Mouse (Mus musculus) Muller cell, postnatal 12 days (primary cell): ENCODE data around the gene Cnih4.

Experiments used
- DNase-seq: peaks from one replicate; pipeline ENCODE4 v3.0.0-alpha.2; 2015; ENCODE audit errors: inconsistent ontology term

The Cnih4 gene

DNA sequence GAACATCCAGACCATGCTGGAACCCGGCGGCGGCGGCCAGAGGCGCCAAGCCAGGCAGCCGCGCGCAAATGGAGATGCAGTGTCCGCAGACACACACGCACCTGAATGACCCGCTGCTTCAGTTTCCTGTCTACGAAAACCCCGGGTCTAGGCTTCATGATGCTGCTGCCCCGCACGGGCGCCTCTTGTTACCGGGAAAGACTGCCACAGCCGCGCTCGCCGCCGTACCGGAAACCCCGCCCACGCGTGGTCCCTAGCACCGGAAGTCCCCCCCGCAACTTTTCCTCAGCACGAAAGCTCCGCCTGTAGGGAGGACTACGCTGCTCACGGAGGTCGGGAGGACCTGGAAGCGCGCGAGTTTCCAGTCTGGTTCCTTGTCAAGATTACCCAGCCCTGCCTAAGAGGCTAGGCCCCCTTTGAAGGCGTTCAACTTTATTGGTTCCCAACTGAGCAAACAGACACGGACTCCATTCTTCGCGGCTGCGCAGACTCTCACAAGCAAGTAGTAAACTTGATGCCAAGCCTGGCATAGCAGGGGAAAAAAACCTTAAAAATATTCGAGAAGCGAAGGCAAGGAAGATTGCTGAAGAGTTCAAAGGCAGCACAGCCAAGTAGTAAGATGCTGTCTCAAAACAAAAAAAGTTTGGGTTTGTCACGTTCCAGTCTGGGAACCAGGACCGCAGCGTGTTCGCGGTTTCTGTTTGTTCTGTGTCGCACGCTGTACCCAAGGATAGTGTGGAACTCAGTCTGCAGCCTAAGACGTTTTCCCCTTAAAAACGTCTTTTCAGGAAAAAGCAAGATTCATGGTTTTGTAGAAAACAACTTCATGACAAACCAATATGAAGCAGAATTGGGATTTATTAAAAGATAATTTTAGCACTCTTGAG, at the start of gene Cnih4, which contains the start of gene Nvl:
Cnih4 (plus strand) TSS at position 744 of the 887 bp plus-strand sequence.
Nvl (minus strand) TSS at position 255 of the 887 bp plus-strand sequence.
- DNase-seq: peak; percentile 96

DNA sequence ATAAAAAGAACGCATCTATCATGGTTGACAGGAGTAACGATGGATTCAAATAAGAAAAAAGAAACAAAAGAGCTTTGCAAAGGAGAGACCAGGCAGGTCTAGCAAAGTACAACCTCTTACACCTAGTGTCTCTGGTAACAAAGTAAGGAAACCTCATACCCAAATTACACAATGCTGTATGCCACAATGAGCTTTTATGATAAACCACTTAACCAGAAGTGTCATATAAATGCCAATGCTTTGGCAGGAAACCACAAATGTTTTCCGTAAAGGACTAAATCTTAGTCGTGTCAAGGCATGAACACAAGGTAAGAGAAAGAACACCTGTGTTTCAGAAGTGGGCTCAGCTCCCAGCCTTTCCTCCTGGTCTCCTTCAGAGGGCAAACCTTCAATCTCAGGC, 27.4 kb upstream of the Cnih4 start:
- no peak for DNase-seq

DNA sequence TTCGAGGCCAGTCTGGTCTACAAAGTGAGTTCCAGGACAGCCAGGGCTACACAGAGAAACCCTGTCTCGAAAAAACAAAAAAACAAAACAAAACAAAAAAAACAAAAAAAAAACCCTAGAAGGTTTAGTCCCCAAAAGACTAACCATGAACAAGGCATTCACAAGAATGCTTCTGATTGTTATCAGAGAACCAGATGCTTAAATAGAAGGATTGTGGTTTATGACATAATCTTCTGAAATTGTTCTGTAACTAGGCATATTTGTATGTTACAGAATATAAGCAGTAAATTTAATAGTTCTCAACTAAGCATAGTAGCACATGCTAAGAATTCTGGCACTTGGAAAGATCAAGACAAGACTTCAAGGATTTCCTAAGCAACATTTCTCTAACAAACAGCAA, 20.3 kb upstream of the Cnih4 start:
- no peak for DNase-seq

DNA sequence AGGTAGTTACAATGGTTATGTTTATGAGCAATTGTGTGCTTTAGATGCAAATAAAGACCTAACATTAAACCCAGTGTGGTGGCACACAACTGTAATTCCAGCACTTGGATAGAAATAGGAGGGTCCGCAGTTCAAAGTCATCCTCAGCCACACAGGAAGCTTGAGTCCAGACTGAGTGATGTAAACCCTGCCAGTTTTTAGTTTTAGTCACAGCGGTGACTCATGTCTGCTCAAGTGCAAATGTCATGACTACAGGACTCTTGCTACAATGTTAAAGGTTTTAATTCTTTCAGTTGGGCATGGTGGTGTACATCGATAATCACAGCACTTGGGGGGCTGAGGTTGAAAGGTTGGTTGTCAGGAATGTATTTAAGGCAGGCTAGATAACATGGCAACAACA, 18.6 kb upstream of the Cnih4 start:
- no peak for DNase-seq

DNA sequence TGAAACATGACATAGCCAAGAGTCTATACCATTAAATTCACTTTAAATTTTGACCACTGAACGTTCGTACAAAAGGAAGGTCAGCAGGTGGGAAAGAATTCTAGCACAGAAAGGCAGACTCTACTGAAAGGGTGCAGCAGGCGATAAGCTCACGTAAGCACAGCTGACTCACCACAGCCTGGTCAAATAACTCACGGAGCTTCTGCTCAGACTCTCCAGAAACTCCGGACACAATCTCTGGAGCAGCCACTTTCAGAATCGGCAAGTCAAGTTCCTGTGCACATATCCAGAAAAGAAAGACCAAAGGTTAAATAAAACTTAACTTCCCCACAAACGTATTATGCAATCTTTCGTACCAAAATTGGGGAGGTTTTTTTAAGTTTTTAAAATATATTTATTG, 17.7 kb upstream of the Cnih4 start:
- DNase-seq: no peak

DNA sequence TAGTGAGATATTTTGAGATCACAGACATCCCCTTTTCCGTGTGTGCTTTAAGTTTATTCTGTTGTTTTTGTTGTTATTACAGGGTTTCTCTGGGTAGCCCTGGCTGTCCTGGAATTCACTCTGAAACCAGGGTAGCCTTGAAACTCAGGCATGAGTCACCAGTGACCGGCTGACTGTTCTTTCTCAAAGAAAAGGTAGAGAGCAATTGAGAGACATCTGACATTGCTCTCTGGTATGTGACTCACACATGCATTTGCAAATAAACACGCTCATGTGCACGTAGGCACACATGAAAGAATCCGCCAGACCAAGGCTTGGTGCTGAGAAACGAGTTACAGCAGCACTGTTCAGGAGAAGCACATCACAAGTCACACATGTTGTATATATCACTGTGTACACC, 12.6 kb upstream of the Cnih4 start:
- no peak for DNase-seq

DNA sequence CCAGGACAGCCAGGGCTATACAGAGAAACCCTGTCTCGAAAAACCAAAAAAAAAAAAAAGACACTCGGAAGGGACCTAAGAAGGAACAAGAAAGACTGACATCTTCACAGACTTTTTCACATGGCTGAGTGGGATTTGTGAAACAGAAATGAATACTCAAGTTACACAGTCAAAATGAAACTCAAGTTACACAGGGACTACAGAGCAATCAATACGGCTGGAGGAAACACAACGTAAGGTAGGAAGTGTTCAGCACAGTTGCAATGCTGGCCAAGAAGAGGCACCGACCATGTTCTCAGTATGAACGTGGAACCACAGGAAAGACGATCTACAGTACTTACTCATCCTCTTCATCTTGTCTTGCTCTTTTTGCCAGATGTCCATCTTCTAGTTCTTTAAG, 5.8 kb upstream of the Cnih4 start:
- no peak for DNase-seq

DNA sequence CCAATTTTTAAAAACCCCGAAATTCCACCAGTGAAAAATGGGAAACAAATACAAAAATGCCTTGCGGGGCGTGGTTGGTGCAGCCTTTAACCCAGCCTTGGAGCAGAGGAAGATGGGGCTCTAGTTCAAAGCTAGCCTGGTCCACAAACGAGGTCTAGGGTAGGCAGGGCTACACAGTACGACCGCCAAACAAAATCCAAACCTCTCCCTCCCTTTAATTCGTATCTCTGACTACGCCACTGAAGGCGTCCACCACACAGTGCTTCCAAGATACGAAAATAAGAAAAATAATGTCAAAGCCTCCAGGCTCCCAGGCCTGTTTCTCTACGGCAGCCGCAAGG, 914 bp upstream of the Cnih4 start:
- no peak for DNase-seq

DNA sequence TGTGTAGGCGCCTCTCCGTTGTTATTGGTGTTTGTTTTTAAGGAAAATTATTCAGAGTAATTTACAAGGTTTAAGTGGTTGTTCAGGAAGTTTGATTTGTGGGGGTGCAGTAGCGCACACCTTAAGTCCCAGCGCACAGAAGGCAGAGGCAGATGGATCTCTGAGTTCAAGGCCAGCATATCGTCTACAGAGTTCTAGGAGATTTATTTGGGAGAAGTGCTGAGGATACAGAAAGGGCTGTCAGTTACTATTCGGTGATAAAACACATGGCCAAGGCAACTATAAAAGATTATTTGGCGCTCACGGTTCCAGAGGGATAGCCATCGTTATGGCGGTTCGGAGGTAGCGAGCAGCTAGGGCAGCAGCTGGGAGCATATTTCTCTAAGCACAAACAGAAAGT, 473 bp downstream of the Cnih4 start:
- no peak for DNase-seq

DNA sequence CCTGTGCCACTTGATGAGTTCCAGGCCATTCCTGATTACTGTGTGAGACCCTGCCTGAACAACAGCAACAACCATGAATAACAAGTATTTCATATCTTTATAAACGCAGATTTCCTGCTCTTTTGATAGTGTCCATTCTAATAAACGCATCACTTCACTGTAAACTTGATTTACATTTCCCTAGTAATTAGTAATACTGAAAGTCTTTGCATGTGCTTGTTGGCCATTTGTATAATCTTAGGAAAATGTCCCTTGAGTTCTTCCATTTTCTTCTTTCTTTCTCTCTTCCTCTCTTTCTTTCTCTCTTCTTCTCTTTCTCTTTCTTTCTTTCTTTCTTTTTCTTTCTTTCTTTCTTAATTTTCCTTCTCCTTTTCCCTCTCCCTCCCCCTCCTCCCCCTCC, 1.7 kb downstream of the Cnih4 start:
- DNase-seq: no peak

DNA sequence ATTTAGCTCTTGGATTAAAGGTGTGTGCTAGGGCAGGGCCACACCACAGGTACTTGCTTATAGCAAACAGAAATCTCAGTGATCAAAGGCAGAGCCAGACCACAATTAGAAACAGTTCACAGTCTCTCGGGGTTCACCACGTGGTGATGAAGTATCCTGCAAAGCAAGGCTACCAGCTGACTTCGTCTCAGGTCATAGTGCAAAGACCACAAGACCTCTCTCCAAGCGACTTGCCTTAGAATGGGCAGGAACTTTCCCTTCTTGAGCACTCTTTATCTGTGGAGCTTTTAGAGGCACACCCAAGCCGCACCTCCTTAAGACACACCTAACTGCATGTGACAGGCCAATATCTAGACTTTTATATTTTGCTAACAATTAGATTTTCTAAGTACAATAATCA, 4.0 kb downstream of the Cnih4 start:
- DNase-seq: no peak

DNA sequence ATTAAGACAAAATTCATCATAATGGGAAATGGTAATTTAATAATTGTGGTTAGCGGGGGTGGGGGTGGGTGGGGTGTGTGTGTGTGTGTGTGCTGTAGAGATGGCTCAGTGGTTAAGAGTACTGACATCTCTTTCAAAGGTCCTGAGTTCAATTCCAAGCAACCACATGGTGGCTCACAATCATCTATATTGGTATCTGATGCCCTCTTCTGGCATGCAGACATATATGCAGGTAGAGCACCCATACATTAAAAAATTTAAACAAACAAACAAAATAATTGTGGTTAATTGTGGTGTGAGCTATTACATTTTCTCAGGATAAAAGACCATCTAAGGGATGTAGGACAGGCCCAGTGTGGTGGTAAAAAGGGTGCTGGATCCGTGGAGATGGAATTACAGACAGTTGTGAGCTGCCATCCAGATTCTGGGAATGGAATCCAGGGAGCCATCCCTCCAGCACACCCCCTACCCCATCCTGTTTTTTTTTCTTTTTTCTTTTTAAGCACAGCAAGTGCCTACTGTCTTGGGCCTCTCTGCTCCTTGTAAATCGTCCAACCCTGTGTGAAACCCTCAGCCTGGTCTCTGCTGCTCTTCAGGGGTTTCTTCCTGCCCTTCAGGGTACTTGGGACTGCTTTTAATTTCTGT, 5.0 kb downstream of the Cnih4 start:
- DNase-seq: no peak

DNA sequence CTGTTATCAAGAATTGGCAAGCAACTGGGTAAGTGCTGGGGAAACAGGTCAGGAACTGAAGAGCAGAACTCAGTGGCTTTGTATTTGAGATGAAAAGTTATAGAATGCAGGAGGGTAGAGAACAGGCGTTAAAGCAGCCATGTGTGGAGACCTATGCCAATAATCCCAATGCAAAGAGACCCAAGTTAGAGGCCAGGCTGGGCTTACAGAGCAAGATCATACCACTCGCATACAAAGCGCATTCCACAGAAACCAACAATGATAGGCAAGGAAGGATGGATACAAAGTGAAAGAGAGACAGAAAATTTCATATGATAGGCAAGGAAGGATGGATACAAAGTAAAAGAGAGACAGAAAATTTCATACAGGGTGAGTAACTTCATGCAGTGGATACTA, 5.9 kb downstream of the Cnih4 start:
- DNase-seq: peak; percentile 5

DNA sequence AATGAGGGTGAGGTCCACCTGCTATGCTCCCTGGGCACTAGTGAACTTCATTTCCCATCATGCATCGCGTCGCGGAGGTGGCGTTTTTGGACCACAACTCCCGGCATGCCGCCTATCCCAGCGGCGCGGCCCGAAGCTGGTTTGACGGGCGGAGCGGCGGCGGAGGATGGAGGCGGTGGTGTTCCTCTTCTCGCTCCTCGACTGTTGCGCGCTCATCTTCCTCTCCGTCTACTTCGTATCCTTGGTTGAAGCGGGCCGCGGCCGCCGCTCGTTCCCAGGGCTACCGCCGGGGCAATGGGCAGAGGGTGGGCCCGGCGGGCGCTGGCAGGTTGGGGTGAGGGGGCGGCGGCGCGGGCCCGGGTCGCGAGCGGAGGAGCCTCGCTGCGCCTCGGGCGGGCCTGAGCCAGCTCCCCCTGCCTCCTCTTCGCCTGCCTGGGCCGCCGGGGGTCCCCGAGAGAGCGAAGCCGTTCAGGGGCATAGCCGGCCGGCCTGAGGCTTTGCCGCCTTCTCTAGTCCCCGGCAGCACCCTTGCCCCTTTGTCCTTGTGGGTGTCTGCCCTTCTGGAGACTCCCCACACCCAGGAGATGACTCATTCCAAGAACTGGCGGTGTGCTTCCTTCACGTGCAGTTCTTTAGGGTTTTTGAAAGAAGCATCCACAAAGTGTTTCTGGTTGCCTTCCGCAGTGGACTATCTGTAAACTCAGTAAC, 6.5 kb downstream of the Cnih4 start:
- DNase-seq: peak; percentile 86

DNA sequence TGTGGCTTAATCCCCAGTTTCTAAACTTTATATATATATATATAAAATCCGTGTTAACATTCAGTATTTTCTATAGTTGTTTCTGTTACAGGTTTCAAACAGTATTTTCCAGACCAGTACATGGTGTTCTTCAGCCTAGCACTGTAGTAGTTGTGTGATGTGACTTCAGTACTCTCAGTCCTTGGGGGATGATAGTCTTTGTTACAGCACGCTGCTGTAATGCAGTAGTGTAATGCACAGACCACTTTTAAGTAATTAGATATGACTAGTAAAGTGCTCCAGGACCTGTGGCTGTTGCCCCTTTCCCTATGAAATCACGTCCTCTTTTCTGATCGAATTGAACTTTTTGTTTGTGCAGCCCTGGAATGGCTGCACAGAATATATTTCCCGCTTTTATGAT, 7.0 kb downstream of the Cnih4 start:
- DNase-seq: no peak

DNA sequence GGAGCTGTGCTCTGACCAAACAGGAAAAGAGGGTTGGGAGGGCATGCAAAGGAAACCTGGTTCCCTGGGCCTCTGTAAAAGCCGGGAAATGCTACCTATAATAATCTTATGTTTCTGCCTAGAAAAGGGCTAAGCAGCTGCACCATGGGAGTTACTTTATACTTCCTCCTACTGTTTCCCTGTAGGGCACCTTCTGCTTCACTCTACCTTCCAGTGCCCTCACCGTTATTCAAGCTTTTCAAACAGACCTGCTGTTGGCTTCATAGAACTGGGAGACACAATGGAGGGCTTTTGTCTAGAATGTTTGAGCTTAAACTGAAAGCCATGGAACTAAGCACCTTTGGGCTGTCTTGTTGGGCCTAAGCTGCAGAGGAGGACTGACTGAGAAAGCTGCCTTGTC, 23.3 kb downstream of the Cnih4 start:
- no peak for DNase-seq

DNA sequence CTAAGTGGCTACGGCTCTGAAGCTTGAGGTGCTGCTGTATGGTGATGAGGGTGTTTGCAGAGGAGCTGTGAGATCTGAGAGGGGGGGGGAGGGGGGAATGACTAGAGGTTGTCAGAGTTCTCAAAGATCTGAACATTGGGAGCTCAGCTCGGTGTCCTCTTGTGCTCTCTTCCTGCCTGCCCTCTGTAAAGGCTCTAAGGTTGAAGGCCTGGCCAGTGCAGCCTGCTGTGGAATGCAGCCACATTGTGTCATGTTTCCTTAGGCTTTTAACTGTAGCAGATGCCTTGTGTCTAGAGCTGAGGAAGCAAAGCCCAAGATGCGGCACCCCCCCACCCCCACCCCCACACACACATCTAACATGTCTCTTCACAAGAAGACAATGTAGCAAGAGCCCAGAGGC, 23.9 kb downstream of the Cnih4 start:
- DNase-seq: no peak

DNA sequence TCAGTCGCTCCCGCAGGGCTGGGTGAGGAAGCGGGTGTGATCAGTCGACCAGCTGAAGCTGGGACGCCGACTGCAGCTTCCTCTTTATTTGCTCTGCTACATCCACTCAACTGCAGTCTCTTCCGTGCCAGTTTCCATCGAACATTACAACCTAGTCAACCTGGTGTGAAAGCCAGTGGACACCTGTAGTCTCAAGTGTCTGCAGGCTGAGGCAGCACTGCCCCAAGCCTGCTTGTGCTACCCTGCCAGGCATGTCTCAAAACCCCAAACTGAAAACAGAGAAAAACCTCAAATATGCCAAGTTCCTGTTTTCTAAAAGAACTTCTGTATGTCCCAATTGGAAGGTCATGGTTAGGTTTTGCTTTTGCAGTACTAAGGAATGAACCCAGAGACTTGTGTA, 25.7 kb downstream of the Cnih4 start:
- no peak for DNase-seq

DNA sequence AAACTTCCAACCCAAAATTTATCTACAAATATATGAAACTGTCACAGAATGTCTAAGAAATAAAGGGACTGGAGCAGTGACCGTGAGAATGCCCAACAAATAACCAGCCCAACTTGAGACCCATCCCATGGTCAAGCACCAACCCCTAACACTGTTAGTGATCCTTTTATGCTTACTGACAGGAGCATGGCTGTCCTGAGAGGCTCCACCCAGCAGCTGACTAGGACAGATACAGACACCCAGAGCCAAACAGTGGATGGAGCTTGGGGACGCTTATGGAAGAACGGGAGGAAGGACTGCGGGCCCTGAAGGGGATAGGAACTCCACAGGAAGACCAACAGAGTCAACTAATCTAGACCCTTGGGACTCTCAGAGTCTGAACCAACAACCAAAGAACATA, 44.4 kb downstream of the Cnih4 start:
- no peak for DNase-seq

DNA sequence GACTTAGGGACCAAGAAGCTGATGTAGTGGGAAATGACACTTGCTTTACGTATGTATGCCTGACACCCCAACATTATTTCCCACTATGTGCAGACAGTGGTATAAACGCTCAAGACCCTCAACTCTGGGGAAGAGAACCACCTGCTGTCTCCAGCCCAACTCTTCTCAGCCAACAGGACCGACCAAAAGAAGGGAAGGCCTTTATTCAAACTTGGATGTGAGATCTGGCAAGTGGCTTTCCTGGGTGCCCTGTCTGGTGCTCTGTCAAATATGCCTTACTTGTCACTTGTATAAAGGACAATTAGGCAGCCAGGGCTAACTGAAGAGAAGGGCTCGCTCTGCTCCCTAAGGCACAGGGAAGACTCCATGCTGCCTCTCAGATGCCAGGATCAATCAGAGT, 55.0 kb downstream of the Cnih4 start:
- DNase-seq: no peak

DNA sequence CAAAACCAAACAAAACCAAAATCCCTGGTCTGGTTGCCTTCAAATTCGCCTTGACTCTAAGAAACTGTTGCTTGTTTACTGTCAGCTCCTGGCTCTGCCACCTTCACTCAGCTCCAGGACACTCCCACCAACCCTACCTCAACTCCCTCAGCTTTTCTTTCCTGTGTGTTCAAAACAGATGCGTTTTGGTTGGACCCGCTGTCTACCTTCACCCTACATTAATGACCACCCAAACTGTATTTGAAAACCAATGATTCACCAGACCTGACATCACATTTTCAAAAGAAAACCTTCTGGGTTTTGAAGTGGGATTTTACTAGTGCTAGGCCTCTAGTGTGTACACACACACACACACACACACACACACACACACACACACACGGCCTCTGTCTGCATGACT, 65.7 kb downstream of the Cnih4 start:
- DNase-seq: no peak

DNA sequence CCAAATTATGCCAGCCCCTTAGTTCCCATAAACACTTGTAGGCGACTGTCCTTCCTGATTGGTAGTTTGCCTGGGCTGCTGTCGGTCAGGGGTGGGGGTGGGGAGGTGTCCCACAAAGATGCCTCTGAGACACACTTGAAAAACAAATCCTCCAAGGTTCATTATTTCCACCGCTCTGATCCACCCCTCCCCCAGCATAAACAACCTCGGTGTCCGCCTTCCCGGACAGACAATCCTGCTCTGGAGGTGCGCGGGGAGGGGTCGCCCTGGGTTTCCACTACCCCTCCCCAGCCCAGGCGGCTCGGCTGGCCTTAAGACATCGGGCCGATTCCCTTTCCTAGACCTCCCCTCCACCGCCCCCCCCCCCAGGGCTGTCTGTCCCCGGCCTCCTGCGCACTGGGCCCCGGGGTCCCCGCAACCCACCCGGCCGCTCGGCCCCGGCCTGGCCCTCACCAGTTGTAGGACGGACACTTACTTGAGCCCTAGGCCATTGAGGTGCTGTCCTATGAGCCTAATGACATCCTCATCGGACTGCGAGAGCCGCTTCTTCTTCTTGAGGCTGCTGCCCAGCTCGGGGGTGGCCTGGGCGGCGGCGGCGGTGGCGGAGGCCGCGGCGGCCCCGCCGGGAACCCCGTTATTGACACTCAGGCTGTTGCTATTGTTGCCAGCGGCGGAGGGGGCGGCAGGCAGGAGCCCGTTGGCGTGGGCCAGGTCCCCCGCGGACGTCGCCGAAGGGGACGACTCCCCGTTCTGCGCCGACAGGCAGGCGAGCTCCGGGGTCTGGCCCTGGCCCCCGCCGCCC, 66.3 kb downstream of the Cnih4 start:
- peak; percentile 82 for DNase-seq
